Mouse (Mus musculus): ENCODE data around the gene Smagp.
"Not testable (repeated sequence)": the region's sequence is repeated elsewhere in the genome, so short reads cannot be mapped to it uniquely, and the experiment has no call there.

The Smagp gene

DNA sequence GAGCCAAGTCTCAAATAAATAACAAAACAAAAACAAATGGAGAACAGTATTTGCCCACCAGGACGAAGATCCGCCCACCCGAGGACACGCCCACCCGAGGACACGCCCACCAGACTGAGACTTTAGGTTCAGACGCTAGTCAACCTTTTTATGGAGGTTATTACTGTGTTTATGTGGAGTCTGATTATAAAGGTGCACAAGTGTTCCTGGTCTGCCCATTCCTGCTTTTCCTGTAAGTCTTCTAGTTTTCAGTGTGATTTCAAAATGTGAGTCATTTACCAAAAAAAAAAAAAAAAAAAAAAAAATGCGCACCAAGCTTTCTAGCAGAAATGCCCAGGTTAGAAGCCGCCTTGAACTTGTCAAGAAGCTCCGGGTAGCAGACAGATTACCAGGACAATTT is 9.5 kb downstream of the Smagp start:
- DNase-seq (ENCODE audit: low spot score), result no peak

DNA sequence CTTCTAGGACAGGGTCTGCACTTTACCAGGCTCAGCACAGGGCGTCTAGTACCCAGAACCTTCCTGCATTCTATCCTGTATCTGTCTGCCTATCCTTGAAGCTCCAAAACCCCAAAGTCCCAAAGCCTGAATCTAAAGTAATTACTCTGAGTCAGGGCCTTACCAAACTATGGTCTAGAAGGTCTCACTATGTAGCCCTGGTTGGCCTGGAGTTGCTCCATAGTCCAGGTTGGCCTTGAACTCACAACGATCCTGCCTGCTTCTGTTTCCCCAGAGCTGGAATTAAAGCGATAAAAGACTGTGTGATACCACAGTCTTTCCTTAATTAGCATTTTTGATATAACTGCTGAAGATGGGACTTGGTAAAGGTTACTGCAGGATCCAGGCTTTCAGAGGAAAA is 12.3 kb downstream of the Smagp start:
- no peak for DNase-seq (ENCODE audit: low spot score)

DNA sequence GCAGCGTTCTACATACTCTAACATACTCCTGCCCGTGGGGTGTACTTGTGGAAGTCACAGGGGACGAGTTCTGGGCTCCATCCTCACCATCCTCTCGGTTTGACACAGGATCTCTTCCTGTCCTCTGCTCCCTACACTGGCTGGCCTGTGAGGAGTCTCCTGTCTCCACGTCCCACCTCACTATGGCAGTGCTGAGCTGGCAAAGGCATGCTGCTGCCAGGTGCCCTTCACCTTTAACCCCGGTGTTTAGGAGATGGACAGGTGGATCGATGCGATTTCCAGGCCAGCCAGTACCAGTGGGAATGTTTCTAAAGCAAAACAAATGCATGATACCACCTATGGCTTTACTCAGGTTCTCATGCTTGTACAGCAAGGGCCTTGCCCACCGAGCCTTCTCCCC is 13.0 kb downstream of the Smagp start:
- no peak for DNase-seq (ENCODE audit: low spot score)

DNA sequence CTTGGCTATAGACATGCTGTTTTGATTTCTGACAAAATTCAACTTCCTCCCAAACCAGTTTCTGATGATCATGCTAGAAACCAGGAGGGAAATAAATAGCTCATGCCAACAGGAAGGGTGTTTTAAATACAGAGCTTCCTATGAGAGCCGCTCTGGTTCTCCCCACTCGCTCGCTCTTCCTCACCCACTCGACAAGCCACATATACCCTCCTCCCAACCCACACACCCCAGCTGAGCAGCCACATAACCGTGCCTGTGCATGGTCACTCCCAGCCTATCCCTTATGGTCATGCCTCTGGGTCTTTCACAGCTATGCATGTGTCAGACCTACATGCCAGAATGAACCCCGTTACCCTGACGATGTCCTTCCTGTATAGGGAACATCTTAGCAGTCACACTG is 14.6 kb downstream of the Smagp start:
- DNase-seq (ENCODE audit: low spot score), result no peak

DNA sequence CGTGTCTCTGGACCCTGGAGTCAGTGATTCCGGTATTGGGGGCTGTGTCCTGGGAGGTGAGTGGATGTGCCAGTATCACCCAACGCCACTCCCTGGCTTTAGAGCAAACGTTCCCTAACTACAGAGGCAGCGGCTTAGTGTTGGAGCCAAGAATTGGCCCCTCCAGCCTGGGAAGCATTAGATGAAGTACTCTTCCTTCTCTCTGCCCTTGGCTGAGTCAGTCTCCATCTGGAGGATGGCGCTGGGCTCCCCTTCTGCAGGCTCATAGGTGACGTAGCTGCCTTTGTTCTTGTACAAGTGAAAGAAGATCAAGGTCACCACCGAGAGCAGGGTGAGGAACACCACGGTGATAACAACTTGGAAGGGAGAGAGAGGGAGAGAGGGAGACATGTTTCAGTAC is 15.1 kb downstream of the Smagp start:
- DNase-seq (ENCODE audit: low spot score), result not testable (repeated sequence)

DNA sequence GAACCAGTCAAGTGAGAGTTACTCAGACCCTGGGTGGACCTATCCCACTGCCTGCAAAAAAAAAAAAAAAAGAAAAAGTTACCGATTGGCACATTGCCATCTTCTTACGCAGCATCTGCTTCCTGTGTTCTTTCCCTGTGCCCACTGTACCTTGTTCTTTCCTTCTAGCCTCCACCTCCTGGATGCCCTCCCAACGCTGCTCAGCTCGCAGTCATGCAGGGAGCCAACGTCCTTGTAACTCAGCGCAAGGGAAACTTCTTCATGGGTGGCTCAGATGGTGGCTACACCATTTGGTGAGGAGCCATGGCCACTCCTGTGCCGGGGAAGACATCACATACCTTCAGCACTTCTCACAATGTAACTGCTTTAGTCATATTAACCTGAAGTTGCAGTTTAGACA is 17.5 kb downstream of the Smagp start:
- no peak for DNase-seq (ENCODE audit: low spot score)

DNA sequence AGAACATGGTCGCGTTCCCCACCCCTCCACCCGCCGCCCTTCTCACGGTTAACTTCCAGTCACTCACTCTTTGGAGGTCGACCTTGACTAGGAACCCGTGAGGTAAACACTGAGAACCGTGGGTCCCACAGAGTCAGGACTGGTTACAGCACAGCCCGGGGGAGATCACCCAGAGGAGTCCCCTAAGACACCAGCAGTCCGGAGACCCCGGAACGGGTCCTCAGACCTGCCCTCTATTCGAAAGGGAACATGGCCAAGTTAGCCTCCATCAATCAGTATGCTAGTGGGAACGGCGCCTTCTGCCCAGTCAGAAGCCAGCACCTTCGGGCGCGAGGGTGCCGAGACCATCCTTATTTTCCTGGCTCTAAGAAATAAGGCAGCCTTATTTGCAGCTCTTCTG is 20.5 kb downstream of the Smagp start:
- no peak for DNase-seq (ENCODE audit: low spot score)

DNA sequence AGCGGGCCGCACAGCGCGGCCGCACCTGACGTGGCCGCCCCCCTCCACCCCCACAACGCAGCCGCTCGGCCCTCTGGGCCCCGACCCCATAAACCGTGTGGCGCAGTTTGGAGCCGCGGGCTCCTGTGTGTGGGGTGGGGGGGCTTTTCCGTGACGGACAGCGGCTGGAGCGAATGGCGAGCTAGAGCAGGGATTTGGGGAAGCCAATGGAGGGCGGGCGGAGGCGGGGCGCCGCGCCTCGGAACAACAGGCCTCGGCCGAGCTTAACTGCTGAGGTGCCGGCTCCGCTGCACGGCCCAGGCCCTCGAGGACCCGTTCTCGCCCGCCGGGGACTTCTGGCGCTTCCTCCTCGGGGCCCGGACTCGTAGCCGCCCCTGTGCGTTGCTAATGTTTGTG is 20.9 kb downstream of the Smagp start:
- DNase-seq (ENCODE audit: low spot score), result peak; percentile 89

DNA sequence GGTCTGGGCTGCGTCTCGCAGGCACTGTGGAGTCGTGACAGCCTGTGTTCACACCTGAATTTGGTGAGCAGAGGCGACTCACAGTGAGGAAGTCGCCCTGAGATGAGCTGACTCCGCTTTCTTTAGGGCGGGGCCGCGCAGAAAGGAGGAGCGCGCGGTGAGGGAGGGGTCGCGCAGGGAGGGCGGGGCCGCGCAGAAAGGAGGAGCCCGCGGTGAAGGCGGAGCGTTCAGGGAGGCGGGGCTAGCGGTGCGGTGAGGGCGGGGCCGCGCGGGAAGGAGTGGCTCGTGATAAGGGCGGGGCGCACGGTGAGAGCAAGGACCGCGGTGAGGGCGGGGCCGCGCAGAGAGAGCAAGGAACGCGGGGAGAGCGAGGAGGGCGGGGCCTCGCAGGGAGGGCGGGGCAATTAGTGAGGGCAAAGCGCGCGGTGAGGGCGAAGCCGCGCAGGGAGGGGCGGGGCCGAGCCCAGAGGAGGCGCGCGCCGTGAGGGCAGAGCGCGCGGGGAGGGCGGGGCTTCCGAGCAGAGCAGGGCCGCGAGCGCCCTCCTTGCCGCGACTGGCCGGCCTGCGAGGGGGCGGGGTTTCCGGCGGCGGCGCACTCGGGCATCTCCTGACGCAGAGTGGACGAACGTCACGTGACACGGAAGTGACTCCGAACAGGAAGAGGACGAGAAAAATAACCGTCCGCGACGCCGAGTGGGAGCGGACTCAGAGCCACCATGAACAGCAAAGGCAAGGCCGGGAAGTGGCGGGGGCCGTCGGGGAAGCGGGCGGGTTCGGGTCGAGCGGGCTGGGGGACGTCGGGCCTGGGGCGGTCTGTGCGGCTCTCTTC is 21.5 kb downstream of the Smagp start, which contains the start of gene Dazap2:
TSS of gene Dazap2 (plus strand) at position 354 of the 829 bp plus-strand sequence.
- peak; percentile 99 for DNase-seq (ENCODE audit: low spot score)

DNA sequence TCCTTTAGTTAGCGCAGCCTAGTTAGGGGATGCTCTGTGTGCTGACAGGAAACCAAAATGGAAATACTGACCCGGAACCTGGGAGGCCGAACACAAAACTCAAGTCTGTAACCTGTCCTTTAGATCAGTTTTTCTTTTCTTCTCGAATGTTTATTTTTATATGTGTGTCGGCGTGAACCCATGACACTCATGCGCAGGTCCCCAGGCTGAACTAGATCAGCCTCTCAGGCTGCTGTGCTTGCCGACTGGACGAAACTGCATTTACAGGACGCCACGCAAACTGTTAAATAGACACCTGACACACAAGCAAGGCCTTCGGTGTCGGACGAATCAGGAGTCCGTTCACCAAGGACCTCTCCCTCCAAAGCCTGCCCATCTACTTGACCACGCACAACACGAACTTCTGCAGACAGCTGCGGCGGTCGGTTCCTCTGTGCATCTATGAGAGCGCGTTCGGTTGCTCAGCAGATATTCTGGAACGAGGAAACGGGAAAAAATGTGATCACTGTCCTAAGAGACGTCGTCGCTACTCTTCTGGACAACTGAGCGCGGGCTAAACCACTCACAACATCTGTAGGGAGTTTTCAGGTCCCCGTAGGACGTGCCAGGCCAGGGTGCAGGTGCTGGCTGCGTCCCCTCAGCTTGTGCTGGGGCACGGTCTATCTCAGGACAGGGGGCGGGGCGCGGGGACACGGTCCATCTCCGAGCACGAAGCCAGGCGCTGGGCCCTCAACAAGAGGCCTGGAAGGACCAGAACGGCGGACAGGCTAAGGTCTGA is 22.3 kb downstream of the Smagp start:
- DNase-seq (ENCODE audit: low spot score), result no peak

DNA sequence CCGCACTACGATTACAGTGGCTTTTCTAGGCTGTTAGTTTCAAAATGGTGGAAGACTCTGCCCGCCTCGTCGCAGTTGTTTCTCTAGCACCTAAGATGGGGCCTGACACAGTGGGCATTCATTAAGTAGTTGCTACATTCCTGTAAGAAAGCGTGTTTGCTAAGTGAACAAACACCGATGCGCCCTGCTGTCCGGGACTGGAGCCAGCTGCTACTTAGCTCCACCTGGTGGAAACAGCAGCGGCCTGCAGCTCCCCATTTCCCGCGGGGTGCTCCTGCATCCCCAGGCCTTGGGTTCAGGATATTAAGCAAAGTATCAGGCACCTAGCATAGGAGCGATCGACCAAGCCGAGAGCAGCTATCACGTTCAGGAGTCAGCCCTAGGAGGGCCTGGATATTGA is 23.2 kb downstream of the Smagp start:
- peak; percentile 77 for DNase-seq (ENCODE audit: low spot score)

DNA sequence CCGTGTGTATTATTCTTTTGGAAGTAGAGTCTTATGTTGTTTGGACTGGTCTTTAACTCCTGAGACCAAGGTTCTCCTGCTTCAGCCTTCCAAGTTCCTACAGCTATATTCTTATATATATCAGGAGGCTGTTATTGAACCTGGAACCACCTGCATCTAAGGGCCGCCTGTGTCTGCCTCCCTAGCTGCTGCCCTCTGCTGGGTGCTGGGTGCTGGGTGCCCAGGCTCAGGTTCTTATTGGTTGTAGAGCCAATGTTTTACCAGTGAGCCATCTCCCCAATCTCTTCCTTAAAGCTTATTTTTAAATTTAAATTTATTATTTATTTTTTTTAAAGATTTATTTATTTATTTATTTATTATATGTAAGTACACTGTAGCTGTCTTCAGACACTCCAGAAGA is 24.3 kb downstream of the Smagp start:
- no peak for DNase-seq (ENCODE audit: low spot score)

DNA sequence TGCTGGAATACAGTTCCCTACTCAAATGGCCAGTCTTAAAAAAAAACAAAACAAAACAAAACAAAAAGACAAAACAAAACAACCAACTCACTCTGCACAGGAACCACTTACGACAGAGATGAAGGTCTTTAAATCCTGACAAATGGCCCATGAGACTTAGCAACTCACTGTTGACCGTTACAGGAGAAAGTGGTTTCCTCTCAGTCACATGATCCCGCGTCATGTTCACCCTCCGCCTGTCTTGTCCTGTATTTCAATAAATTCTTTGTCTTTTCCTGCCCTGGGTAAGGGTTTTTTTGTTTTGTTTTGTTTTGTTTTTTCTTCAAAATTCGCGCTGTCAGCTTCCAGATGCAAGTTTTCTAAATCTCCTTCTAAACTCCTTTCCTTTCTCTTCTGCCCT is 24.8 kb downstream of the Smagp start:
- no peak for DNase-seq (ENCODE audit: low spot score)

DNA sequence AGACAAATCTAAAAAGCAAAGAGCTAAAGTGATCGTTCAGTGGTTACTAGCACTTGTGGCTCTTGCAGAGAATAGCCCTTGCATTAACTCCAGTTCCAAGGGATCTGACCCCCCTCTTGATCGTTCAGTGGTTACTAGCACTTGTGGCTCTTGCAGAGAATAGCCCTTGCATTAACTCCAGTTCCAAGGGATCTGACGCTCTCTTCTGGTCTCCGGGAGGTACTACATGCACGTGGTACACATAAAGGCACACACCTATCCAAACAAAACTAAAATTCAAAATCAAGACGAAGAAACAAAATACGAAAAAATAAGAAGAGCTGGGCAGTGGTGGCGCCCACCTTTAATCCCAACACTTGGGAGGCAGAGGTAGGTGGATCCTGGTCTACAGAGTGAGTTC is 30.1 kb downstream of the Smagp start:
- not testable (repeated sequence) for DNase-seq (ENCODE audit: low spot score)

DNA sequence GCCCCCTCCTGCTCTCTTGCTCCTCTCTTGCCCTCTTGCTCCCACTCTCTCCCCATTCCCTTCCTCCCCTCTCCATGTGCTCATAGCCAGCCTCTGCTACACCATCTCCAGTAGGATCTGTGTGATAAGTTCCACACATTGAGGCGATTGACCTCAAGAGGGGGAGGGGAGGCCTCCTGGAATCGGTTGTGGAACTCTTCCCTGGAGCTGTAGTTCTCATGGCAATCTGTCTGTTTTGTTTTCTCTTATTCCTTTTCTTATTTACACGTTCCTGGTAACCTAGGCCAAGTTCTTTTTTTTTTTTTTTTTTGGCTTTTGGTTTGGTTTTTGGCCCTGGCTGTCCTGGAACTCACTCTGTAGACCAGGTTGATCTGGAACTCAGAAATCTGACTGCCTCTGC is 35.1 kb downstream of the Smagp start:
- no peak for DNase-seq (ENCODE audit: low spot score)

DNA sequence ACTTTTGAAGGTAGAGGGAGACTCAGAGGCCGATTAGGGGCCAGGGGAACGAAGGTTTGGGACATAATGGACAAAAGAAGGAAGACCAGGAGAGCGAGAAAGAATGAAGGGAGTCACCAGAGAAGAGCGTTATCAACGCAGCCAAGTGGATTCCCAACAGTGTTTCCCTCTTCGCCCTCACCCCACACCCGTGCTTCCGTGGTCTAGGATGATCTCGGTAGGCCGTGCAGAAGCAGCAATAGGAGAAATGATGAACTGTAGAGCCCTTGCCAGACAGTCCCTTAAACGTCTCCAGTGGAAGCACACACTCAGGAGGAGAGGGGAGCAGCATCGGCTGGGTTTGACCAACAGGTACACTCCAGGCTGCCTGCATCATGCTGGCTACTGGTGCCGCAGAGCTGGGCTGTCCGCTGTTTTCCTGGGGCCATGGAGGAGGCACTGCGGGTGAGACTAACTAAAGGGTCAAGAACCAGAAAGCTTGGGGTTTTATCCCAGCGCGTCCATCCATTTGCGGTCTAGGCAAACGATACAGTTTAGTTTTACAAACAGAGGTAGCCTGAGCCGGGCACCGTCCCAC is 36.0 kb downstream of the Smagp start:
- no peak for DNase-seq (ENCODE audit: low spot score)

DNA sequence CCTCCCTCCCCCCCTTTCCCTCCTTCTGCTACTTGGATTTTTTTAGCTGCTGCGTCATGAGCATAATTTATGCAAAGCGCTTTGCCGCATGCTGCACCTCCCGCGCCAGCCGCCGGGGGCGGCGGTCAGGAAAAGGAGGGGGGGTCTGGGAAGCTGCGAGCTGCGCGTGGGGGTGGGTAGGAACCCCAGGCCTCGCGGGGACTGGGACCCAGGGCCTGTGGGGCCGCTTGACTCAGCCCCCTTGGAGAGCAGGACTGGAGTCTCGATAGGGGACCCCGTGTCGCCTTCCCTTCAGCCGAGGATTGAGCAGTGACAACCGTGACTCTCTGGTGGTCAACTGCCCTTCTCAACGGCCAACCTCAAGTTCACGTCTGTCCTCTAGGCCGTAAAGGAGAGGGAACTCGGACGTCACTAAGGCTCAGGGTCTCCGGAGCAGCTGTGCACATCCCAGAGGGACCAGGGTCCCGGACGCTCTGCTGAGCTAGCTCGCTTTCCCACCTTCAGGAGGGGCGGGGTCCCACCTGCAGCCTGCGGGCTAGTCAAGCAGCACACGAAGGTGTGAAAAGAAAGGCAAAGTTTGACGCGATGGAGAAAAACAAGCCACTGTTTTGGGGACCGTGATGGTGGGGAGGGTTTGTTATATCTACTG is 36.6 kb downstream of the Smagp start:
- peak; percentile 79 for DNase-seq (ENCODE audit: low spot score)

DNA sequence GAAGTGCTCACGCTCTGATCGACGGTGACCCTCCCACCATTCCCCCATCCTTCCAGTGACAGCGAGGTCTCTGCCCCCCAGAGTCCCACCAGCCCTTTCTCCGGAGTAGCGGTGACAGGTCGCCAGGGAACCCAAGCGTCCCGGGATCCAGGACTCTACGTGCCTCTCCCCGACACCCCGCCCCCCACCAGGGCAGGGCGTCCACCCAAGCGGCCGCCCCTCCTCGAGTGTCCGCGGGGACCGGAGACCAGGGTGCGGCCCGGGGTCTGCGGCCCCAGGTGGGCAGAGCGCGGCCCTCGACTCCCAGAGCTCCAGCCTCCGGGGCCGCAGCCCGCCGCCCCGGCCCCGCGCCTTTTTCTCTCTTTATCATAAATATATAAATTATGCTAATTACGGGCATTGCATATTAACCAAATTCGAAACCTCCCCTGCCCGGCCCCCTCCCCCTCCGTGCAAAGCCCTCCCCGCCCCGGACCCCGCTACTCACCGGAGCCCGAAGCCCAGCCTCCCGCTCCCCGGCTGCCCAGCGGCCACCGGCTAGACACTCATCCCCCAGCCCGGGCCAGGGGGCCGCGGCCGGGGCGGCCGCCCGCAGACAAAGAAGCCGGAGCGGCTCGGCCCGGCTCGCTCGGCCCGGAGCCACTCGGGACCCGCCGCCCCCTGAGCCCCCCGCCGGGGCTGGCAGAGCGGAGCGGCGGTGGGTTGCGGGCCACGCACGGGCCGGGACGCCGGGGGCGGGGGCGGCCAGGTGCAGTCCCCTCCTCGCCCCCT is 37.3 kb downstream of the Smagp start, which contains the start of gene Pou6f1:
TSS of gene Pou6f1 (minus strand) at position 709 of the 771 bp plus-strand sequence.
- DNase-seq (ENCODE audit: low spot score), result peak; percentile 67

DNA sequence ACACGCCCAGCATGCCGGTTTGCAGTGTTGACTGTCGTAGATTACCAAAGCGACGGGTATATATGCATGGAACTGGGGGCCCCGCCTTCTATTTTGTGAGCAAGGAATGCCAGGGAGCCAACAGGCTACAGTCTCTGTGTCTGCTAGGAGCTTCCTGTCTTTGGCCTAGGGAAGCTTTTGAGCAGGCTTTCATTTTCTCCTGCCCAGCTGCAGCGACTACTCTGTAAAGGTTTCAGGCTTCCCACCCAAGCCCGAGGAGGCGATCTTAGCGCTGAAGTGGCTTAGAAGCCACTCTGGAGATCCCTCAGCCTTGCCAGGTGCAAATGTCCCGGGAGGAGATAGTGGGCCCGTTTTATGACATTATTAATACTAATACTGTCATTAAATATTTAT is 37.9 kb downstream of the Smagp start:
- DNase-seq (ENCODE audit: low spot score), result peak; percentile 42

DNA sequence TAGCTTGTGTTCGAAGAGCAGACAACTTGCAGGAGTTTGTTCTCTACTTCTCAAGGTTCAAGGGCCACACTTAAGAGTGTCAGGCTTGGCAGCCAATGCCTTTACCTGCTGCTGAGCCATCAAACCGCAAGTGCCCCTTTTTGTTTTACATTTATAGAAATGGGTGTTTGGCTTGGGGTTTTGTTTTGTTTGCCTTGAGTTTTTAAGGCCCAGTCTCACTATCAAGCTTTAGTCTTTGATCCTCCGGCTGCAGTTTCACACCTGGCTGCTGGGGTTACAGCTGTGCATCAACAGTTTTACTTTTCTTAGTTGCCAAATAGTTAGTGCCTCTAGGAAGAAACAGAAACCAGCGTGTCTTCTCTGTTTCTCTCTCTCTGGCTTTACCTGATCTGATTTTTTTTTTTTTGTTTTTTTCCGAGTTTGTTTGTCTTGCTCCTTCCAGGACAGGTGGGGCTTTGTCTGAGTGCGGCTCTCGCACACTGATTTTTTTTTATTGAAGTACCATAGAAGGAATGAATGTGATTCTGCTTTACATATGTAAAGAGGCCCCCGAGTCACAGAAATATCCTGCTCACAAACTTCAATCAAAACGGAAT is 38.4 kb downstream of the Smagp start:
- no peak for DNase-seq (ENCODE audit: low spot score)

DNA sequence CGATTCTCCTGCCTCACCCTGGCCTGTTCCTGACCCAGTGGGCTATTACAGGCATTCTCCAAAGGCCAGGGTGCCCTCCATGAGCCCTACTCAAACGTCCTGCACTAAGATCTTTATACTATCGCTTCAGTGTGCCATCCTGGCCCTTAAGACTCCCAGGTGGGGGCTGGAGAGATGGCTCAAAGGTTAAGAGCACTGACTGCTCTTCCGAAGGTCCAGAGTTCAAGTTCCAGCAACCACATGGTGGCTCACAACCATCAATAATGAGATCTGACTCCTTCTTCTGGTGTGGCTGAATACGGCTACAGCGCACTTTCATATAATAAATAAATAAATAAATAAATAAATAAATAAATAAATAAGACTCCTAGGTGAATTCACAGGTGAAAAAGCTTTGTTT is 43.9 kb downstream of the Smagp start:
- no peak for DNase-seq (ENCODE audit: low spot score)

Measured in ovary, postnatal 36 days (tissue).